Mouse (Mus musculus): ENCODE measurements around the gene Gm20388.
"Not testable (repeated sequence)": the region's sequence is repeated elsewhere in the genome, so short reads cannot be mapped to it uniquely, and the experiment has no call there.

Gene Gm20388

GRCm38 (mm10) chr8:123536242-123536989 lies 3625.8 kb downstream of the Gm20388 start:
- no peak for DNase-seq

- DNase-seq: no peak
Measured at GRCm38 (mm10) chr8:123536990-123537380, 3626.3 kb downstream of the Gm20388 start.

GRCm38 (mm10) chr8:123537641-123538040 lies 3627.0 kb downstream of the Gm20388 start:
- not testable (repeated sequence) for DNase-seq

- DNase-seq: not testable (repeated sequence)
Measured at GRCm38 (mm10) chr8:123564221-123564620, 3653.6 kb downstream of the Gm20388 start.

- DNase-seq: not testable (repeated sequence)
Measured at GRCm38 (mm10) chr8:123575386-123575785, 3664.7 kb downstream of the Gm20388 start.

- not testable (repeated sequence) for DNase-seq
Measured at GRCm38 (mm10) chr8:123600666-123601172, 3690.1 kb downstream of the Gm20388 start.

GRCm38 (mm10) chr8:123601457-123601856 lies 3690.8 kb downstream of the Gm20388 start:
- DNase-seq: not testable (repeated sequence)

GRCm38 (mm10) chr8:123612652-123613051 lies 3702.0 kb downstream of the Gm20388 start:
- DNase-seq: not testable (repeated sequence)

- DNase-seq: not testable (repeated sequence)
Measured at GRCm38 (mm10) chr8:123623523-123623922, 3712.9 kb downstream of the Gm20388 start.

GRCm38 (mm10) chr8:123624274-123624673 lies 3713.6 kb downstream of the Gm20388 start:
- no peak for DNase-seq

GRCm38 (mm10) chr8:123624702-123625101 lies 3714.1 kb downstream of the Gm20388 start:
- DNase-seq: no peak

- no peak for DNase-seq
Measured at GRCm38 (mm10) chr8:123625717-123626116, 3715.1 kb downstream of the Gm20388 start.

- no peak for DNase-seq
Measured at GRCm38 (mm10) chr8:123627410-123628147, 3716.9 kb downstream of the Gm20388 start.

- no peak for DNase-seq
Measured at GRCm38 (mm10) chr8:123628253-123628967, 3717.8 kb downstream of the Gm20388 start.

- peak; percentile 79 for DNase-seq
Measured at GRCm38 (mm10) chr8:123628968-123629755, 3718.5 kb downstream of the Gm20388 start.

GRCm38 (mm10) chr8:123630058-123630457 lies 3719.4 kb downstream of the Gm20388 start:
- no peak for DNase-seq

GRCm38 (mm10) chr8:123630841-123631251 lies 3720.2 kb downstream of the Gm20388 start:
- no peak for DNase-seq

GRCm38 (mm10) chr8:123631746-123632145 lies 3721.1 kb downstream of the Gm20388 start:
- not testable (repeated sequence) for DNase-seq

- no peak for DNase-seq
Measured at GRCm38 (mm10) chr8:123632257-123632656, 3721.6 kb downstream of the Gm20388 start.

GRCm38 (mm10) chr8:123633801-123634200 lies 3723.2 kb downstream of the Gm20388 start:
- no peak for DNase-seq

GRCm38 (mm10) chr8:123634395-123635131 lies 3723.9 kb downstream of the Gm20388 start:
- DNase-seq: no peak

Data from liver (tissue).